Mouse (Mus musculus): ENCODE data around the gene Gtsf1l.

The Gtsf1l gene

GRCm38 (mm10) chr2:163052826-163053225 lies 34.8 kb downstream of the Gtsf1l start:
- no peak for DNase-seq (ENCODE audit: low read depth in 2 of 2, low spot score in 2 of 2)

DNA sequence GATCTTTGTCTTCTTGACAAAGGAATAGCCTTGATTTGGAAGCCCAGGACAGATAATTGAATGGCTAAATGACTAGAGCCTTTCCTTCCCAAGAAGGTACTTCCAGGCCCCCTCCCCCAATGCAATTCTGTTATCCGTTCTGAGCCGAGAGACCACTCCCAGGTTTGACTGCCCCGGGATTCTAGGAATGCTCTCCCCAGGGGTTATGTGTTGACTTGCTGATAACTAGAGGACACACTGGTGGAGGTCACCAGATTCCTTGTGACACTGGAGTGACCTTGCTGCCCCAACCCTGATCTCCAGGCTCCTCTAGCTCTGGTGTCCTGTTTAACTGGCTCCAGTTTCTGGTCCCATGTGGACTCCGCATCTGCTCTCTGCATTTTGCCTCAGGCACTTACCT lies 35.6 kb downstream of the Gtsf1l start:
- DNase-seq (ENCODE audit: low read depth in 2 of 2, low spot score in 2 of 2): no peak

- no peak for DNase-seq (ENCODE audit: low read depth in 2 of 2, low spot score in 2 of 2)
Measured at GRCm38 (mm10) chr2:163051691-163052090, 36.0 kb downstream of the Gtsf1l start.

DNA sequence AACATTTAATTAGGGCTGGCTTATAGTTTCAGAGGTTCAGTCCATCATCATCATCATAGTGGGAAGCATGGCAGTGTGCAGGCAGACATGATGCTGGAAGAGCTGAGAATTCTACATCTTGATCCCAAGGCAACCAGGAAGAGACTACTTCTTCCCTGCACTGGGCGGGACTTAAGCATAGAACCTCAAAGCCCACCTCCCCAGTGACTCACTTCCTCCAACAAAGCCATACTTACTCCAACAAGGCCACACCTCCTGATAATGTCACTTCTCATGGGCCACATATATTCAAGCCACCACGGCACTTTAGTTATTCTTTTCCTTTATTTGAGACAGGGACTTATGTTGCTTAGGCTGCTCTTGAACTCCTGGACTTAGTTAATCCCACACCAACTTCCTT lies 38.5 kb downstream of the Gtsf1l start:
- DNase-seq (ENCODE audit: low read depth in 2 of 2, low spot score in 2 of 2): no peak

GRCm38 (mm10) chr2:163048125-163048524 lies 39.5 kb downstream of the Gtsf1l start:
- DNase-seq (ENCODE audit: low read depth in 2 of 2, low spot score in 2 of 2): peak; percentile 32 to 54

- no peak for DNase-seq (ENCODE audit: low read depth in 2 of 2, low spot score in 2 of 2)
Measured at GRCm38 (mm10) chr2:163039940-163040339, 47.7 kb downstream of the Gtsf1l start.

Data from CD8-positive naive resting alpha-beta T cell, adult 2 months (primary cell).